Mouse (Mus musculus) lung, postnatal 36 days (tissue): ENCODE measurements around the gene Cebpg.

Source experiments
- DNase-seq: peaks from one replicate; pipeline ENCODE4 v3.0.0; 2022; ENCODE audit warnings: mixed read lengths

Cebpg gene

GRCm38 (mm10) chr7:35053161-35053560 lies 3.2 kb downstream of the Cebpg start:
- no peak for DNase-seq

- no peak for DNase-seq
These were observed 5.8 kb downstream of the Cebpg start for GRCm38 (mm10) chr7:35050540-35050939.

GRCm38 (mm10) chr7:35046091-35046490 lies 10.3 kb downstream of the Cebpg start:
- no peak for DNase-seq

GRCm38 (mm10) chr7:35044719-35045118 lies 11.7 kb downstream of the Cebpg start:
- no peak for DNase-seq

- no peak for DNase-seq
These were observed 13.0 kb downstream of the Cebpg start for GRCm38 (mm10) chr7:35043266-35043817.

GRCm38 (mm10) chr7:35042759-35043217 lies 13.6 kb downstream of the Cebpg start:
- DNase-seq, result peak; percentile 64

GRCm38 (mm10) chr7:35042209-35042554 lies 14.2 kb downstream of the Cebpg start:
- DNase-seq, result no peak

- peak; percentile 46 for DNase-seq
These were observed 14.8 kb downstream of the Cebpg start for GRCm38 (mm10) chr7:35041286-35042208.

GRCm38 (mm10) chr7:35040176-35040972 lies 16.0 kb downstream of the Cebpg start:
- no peak for DNase-seq

- DNase-seq, result peak; percentile 56
These were observed 19.0 kb downstream of the Cebpg start for GRCm38 (mm10) chr7:35037408-35037807.

- no peak for DNase-seq
These were observed 20.1 kb downstream of the Cebpg start for GRCm38 (mm10) chr7:35036266-35036731.

- DNase-seq, result no peak
These were observed 20.8 kb downstream of the Cebpg start for GRCm38 (mm10) chr7:35035565-35035964.

GRCm38 (mm10) chr7:35035141-35035553 lies 21.2 kb downstream of the Cebpg start:
- peak; percentile 58 for DNase-seq

- DNase-seq, result no peak
These were observed 25.8 kb downstream of the Cebpg start for GRCm38 (mm10) chr7:35030567-35030966.

- peak; percentile 30 for DNase-seq
These were observed 26.7 kb downstream of the Cebpg start for GRCm38 (mm10) chr7:35029648-35030047.

GRCm38 (mm10) chr7:35029228-35029627 lies 27.1 kb downstream of the Cebpg start:
- DNase-seq, result no peak

- DNase-seq, result peak; percentile 41
These were observed 27.8 kb downstream of the Cebpg start for GRCm38 (mm10) chr7:35028559-35028958.

- no peak for DNase-seq
These were observed 28.5 kb downstream of the Cebpg start for GRCm38 (mm10) chr7:35027801-35028420.

GRCm38 (mm10) chr7:35026838-35027291 lies 29.5 kb downstream of the Cebpg start:
- peak; percentile 76 for DNase-seq

- no peak for DNase-seq
These were observed 30.1 kb downstream of the Cebpg start for GRCm38 (mm10) chr7:35026276-35026630.

GRCm38 (mm10) chr7:35025409-35026275 lies 30.7 kb downstream of the Cebpg start:
- peak; percentile 92 for DNase-seq

- no peak for DNase-seq
These were observed 31.9 kb downstream of the Cebpg start for GRCm38 (mm10) chr7:35024426-35024825.
